Mouse (Mus musculus) cerebellum, adult 18-20 months (tissue): ENCODE results near the gene Gm3187.
"Not testable (repeated sequence)": the region's sequence is repeated elsewhere in the genome, so short reads cannot be mapped to it uniquely, and the experiment has no call there.

ENCODE experiments used
- DNase-seq, 2 experiments: peaks; one replicate each; pipeline ENCODE4 v3.0.0; 2021

Gene Gm3187

DNA sequence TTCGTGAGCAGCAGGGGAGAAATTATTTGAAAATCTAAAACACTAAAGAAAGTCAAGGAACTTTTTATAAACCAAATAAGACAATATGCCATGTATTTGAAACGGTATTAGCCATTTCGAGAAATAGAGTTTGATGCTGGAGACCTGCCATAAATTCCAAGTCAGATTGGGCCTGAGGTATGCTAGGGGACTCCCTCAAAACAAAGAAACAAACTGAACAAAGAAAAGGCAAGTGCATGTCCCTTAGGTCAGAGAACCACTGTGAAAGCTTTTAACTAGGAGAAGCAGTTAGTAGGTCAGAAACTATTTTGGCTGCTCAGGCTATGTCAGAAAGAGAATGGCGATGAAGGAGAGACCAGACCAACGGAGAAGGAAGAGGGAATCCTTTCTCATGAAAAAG is at the start of gene Gm3187:
Gene Gm3187 (plus strand): TSS at position 301 of the 400 bp plus-strand sequence.
- DNase-seq, result not testable (repeated sequence)

DNA sequence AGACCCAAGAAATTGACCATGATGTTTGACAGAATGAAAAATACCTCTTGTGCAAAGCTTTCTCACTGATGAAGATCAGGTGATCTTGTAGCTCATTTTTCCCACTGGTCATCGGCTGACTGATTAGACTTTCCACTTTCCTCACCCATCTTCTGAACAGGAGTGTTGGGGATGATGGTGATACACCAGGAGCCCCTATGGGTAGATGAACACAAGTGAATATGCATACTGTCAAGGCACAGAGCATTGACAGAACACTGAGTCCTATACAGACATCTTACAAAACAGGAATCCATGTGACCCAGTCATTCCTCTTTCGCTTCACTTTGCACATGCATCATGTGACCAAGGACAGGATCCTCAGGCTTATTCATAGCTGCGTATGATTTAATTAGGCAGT is 28.6 kb upstream of the Gm3187 start, which contains the start of gene Gm3194:
Gene Gm3194 (minus strand): TSS at position 101 of the 400 bp plus-strand sequence.
- not testable (repeated sequence) for DNase-seq

DNA sequence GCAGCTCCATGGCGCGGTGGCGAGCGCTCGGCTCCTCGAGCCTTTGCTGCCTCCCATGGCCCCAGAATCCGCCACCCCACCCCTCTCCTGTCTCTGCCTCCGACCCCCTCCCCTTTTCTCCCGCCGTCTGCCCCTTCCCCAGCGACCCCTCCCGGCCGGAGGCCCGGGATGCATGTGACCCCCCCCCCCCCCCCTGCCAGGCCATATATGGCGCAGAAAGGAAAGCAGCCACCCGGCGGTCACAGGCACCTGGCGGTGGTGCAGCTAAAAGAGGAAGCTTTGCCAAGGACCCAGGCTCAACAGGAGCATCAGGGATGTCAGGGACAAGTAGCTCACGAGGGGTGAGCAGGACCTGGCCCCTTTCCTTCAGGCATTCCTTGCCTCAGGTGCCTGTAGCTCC is 23.5 kb upstream of the Gm3187 start:
- DNase-seq, result not testable (repeated sequence)

DNA sequence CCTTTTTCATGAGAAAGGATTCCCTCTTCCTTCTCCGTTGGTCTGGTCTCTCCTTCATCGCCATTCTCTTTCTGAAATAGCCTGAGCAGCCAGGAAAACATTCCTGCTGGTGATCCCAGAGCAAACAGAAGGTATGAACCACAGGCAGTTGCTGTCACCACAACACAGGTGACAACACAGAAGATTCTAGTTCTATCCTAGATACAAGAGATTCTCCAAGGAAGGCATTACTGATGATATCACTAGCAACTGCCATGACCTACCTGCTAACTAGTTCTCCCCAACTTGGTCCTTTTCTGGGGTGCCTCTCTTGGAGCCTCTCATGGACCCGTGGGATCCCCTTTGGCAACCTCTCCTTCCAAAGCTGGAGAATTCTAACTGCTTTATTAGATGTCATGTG is 6.3 kb upstream of the Gm3187 start, which contains the start of gene Gm8246:
Gene Gm8246 (minus strand): TSS at position 101 of the 400 bp plus-strand sequence.
- DNase-seq, result not testable (repeated sequence)

DNA sequence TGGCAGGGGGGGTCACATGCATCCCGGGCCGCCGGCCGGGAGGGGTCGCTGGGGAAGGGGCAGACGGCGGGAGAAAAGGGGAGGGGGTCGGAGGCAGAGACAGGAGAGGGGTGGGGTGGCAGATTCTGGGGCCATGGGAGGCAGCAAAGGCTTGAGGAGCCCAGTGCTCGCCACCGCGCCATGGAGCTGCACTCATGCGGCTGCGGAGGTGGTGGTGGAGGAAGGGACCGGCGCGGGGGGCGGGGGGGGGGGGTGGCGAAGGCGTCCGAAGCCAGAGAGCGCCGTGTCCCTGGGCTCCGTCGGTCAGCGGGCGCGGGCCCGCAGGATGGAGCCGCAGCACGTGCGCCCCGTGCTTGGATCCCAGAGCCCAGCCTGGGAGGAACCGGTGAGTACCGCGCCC is 17.4 kb downstream of the Gm3187 start, which contains the start of gene Gm3488:
Gene Gm3488 (plus strand): TSS at position 301 of the 400 bp plus-strand sequence.
- not testable (repeated sequence) for DNase-seq

DNA sequence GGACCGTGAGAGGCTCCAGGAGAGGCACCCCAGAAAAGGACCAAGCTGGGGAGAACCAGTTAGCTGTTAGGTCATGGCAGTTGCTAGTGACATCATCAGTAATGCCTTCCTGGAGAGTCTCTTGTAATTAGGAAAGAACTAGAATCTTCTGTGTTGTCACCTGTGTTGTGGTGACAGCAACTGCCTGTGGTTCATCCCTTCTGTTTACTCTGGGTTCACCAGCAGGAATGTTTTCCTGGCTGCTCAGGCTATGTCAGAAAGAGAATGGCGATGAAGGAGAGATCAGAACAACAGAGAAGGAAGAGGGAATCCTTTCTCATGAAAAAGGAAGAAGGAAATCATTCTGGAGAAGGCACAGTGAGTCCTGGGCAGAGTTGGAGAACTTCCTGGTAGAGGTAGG is 54.2 kb downstream of the Gm3187 start, which contains the start of gene Gm3532:
Gene Gm3532 (plus strand): TSS at position 301 of the 400 bp plus-strand sequence.
- DNase-seq, result not testable (repeated sequence)
